In genomic region chr10:78138812-78139523, GRCm38 (mm10) we compare ENCODE assay signal across 7 mouse cellular contexts. TPM values are rescaled to one million over a fixed set of nuclear protein-coding genes. Genes with fewer than 3 reads are reported as not detected.
DNase-seq lines count a peak whose midpoint lies in the region; ATAC-seq and TF ChIP-seq lines count a peak whose summit lies in the region.

No protein-coding gene starts in this region.

- H3K36me3 ChIP-seq in midbrain, postnatal 0 days (ENCODE audit: insufficient read depth, low read length), result no peaks in the 10 kb centered on the region
- H3K36me3 ChIP-seq in midbrain, embryonic 13.5 days, result no peaks in the 10 kb centered on the region
- H3K36me3 ChIP-seq in heart, embryonic 11.5 days (ENCODE audit: control insufficient read depth, insufficient read depth, low read length), result no peaks in the 10 kb centered on the region
- H3K36me3 ChIP-seq in stomach, embryonic 16.5 days (ENCODE audit: control insufficient read depth, insufficient read depth, low read length), result no peaks in the 10 kb centered on the region

- ATAC-seq in midbrain, postnatal 0 days (ENCODE audit: low FRiP score), result peak; percentile 61; the same call in 1 of the 2 replicates
- ATAC-seq in midbrain, embryonic 13.5 days, result no peak
- no peak for ATAC-seq in heart, embryonic 11.5 days (replicated peaks; ENCODE audit: insufficient number of reproducible peaks, low FRiP score, low TSS enrichment)
- ATAC-seq in stomach, embryonic 16.5 days (ENCODE audit: insufficient read depth, low FRiP score), result peak; percentile 87

- H3K27ac ChIP-seq in midbrain, postnatal 0 days (ENCODE audit: low read depth, low read length), result no peak overlapping the region
- no peak overlapping the region for H3K27ac ChIP-seq in midbrain, embryonic 13.5 days
- 0 out of 2 replicates have a peak overlapping the region, but pooled peaks have one; percentile 41 for H3K27ac ChIP-seq in heart, embryonic 11.5 days (ENCODE audit: low read depth, low read length)
- peak overlapping the region; percentile 94 for H3K27ac ChIP-seq in stomach, embryonic 16.5 days (ENCODE audit: low read length)

- no peak overlapping the region for H3K9ac ChIP-seq in midbrain, postnatal 0 days (replicated peaks; ENCODE audit: low read length, poor library complexity, severe bottlenecking)
- H3K9ac ChIP-seq in midbrain, embryonic 13.5 days (replicated peaks), result no peak overlapping the region
- no peak overlapping the region for H3K9ac ChIP-seq in heart, embryonic 11.5 days (ENCODE audit: low read depth, low read length)
- H3K9ac ChIP-seq in stomach, embryonic 16.5 days (ENCODE audit: low read length), result peak overlapping the region; percentile 44; the same call in 1 of the 2 replicates

- no peak for TF ChIP-seq CTCF in midbrain, postnatal 0 days (IDR thresholded peaks at IDR 0.05)

- no peaks in the 10 kb centered on the region for H3K4me1 ChIP-seq in midbrain, postnatal 0 days (ENCODE audit: insufficient read depth, low read length)
- H3K4me1 ChIP-seq in midbrain, embryonic 13.5 days (replicated peaks), result peaks cover 12% of the 10 kb centered on the region
- H3K4me1 ChIP-seq in heart, embryonic 11.5 days (ENCODE audit: control insufficient read depth, insufficient read depth, low read length), result peaks cover 17% of the 10 kb centered on the region
- H3K4me1 ChIP-seq in stomach, embryonic 16.5 days (ENCODE audit: control insufficient read depth, insufficient read depth, low read length), result peaks cover 35% of the 10 kb centered on the region

- WGBS in midbrain, postnatal 0 days, result 49% methylated on average over 14 of the region's 14 CpGs
- WGBS in midbrain, embryonic 13.5 days, result 66% methylated on average over 14 of the region's 14 CpGs
- 46% methylated on average over 14 of the region's 14 CpGs for WGBS in heart, embryonic 11.5 days (ENCODE audit: insufficient replicate concordance)
- WGBS in stomach, embryonic 16.5 days, result 21% methylated on average over 14 of the region's 14 CpGs

- no peak overlapping the region for H3K4me2 ChIP-seq in midbrain, postnatal 0 days (ENCODE audit: low read depth, low read length, poor library complexity, severe bottlenecking)
- H3K4me2 ChIP-seq in midbrain, embryonic 13.5 days (replicated peaks), result no peak overlapping the region
- H3K4me2 ChIP-seq in heart, embryonic 11.5 days, result no peak overlapping the region
- peak overlapping the region; percentile 38; the same call in 1 of the 2 replicates for H3K4me2 ChIP-seq in stomach, embryonic 16.5 days (ENCODE audit: low read depth, low read length)

- DNase-seq in midbrain, postnatal 0 days (ENCODE audit: low spot score), result peak; percentile 37
- peak; percentile 81 to 84 for DNase-seq in kidney, postnatal 25 days
- DNase-seq in thymus, postnatal 36 days, result no peak
- DNase-seq in layer of hippocampus, postnatal 36 days, result no peak

- no peak overlapping the region for H3K4me3 ChIP-seq in midbrain, postnatal 0 days (ENCODE audit: low read depth, low read length)
- H3K4me3 ChIP-seq in midbrain, embryonic 13.5 days (replicated peaks), result no peak overlapping the region
- H3K4me3 ChIP-seq in heart, embryonic 11.5 days (ENCODE audit: low read depth, low read length), result no peak overlapping the region
- no peak overlapping the region; the same call in 1 of the 2 replicates for H3K4me3 ChIP-seq in stomach, embryonic 16.5 days (replicated peaks; ENCODE audit: low read length)

- no peaks in the 10 kb centered on the region for H3K9me3 ChIP-seq in midbrain, postnatal 0 days (ENCODE audit: low read length)
- H3K9me3 ChIP-seq in midbrain, embryonic 13.5 days, result no peaks in the 10 kb centered on the region
- no peaks in the 10 kb centered on the region for H3K9me3 ChIP-seq in heart, embryonic 11.5 days (replicated peaks; ENCODE audit: control insufficient read depth, low read length)
- no peaks in the 10 kb centered on the region for H3K9me3 ChIP-seq in stomach, embryonic 16.5 days (replicated peaks; ENCODE audit: control insufficient read depth, low read length)

- H3K27me3 ChIP-seq in midbrain, postnatal 0 days (ENCODE audit: insufficient read depth, low read length), result no peaks in the 10 kb centered on the region
- H3K27me3 ChIP-seq in midbrain, embryonic 13.5 days, result no peaks in the 10 kb centered on the region
- H3K27me3 ChIP-seq in heart, embryonic 11.5 days (ENCODE audit: control insufficient read depth, insufficient read depth, low read length), result no peaks in the 10 kb centered on the region
- no peaks in the 10 kb centered on the region for H3K27me3 ChIP-seq in stomach, embryonic 16.5 days (ENCODE audit: control insufficient read depth, insufficient read depth, low read length)

RNA-seq across cellular contexts. Expression of gene D10Jhu81e, which starts 30.6 kb away (rescaled TPM):
- 80.0 and 119 TPM in 2 replicates for total RNA-seq in midbrain, postnatal 0 days (2014; rRNA removed)
- 24.1 and 26.7 TPM in 2 replicates for polyA plus RNA-seq in midbrain, postnatal 0 days (2015; fragmentation: Nextera tagmentation; extraction: Ambion mirVana)
- 20.3 and 22.7 TPM in 2 replicates for polyA plus RNA-seq in midbrain, embryonic 13.5 days (2015; fragmentation: Nextera tagmentation; extraction: Ambion mirVana)
- polyA plus RNA-seq in heart, embryonic 11.5 days (2014; fragmentation: Nextera tagmentation; extraction: Ambion mirVana), result 24.1 and 27.9 TPM in 2 replicates
- polyA plus RNA-seq in stomach, embryonic 16.5 days (2015; fragmentation: Nextera tagmentation; extraction: Ambion mirVana), result 39.5 and 46.6 TPM in 2 replicates
- total RNA-seq in layer of hippocampus, postnatal 36 days (2021), result 100 to 1,000 TPM; 120 to 129 TPM

RNA-seq across cellular contexts. Expression of gene Pwp2, which starts 46.0 kb away (rescaled TPM):
- total RNA-seq in midbrain, postnatal 0 days (2014; rRNA removed), result 21.9 and 24.5 TPM in 2 replicates
- polyA plus RNA-seq in midbrain, postnatal 0 days (2015; fragmentation: Nextera tagmentation; extraction: Ambion mirVana), result 13.4 and 14.2 TPM in 2 replicates
- polyA plus RNA-seq in midbrain, embryonic 13.5 days (2015; fragmentation: Nextera tagmentation; extraction: Ambion mirVana), result 16.8 and 18.1 TPM in 2 replicates
- polyA plus RNA-seq in heart, embryonic 11.5 days (2014; fragmentation: Nextera tagmentation; extraction: Ambion mirVana), result 9.5 and 11.2 TPM in 2 replicates
- polyA plus RNA-seq in stomach, embryonic 16.5 days (2015; fragmentation: Nextera tagmentation; extraction: Ambion mirVana), result 15.5 and 16.6 TPM in 2 replicates
- total RNA-seq in layer of hippocampus, postnatal 36 days (2021), result 10 to 100 TPM; 20.8 to 21.3 TPM

Comparison
In these comparisons a context has a peak if more than half of its experiments do, and no peak if none do; other contexts are left out.
1. ATAC-seq: peak in midbrain, postnatal 0 days (single experiment) and stomach, embryonic 16.5 days (single experiment); none in midbrain, embryonic 13.5 days (single experiment) and heart, embryonic 11.5 days (single experiment).
2. DNase-seq: peak in midbrain, postnatal 0 days (single experiment) and kidney, postnatal 25 days (2 of 2); none in thymus, postnatal 36 days (0 of 2) and layer of hippocampus, postnatal 36 days (0 of 2).
3. H3K27ac ChIP-seq: peak in heart, embryonic 11.5 days (single experiment) and stomach, embryonic 16.5 days (single experiment); none in midbrain, postnatal 0 days (single experiment) and midbrain, embryonic 13.5 days (single experiment).